ENCODE assay signal across 28 mouse cellular contexts in the genomic region with DNA sequence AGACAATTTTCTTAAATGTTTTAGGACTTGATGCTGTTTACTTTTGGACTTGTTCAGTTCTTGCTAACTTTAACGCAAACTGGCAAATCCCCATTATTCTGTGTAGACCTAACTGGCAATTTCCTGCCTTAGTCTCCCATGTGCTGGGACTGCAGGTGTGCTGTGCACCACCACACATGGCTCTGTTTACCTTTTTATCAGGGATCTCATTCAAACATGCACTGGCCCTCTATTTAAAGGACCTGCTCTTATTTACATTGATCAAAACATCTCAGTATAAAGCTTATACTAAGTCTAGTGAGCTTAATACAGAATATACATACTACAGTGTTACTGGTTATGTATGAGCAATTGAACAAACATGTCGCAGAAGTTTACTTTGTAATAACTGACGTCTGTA.
DNase-seq lines count a peak whose midpoint lies in the region; ATAC-seq and TF ChIP-seq lines count a peak whose summit lies in the region.
"Had no signal": no experiment of that assay in that cellular context is flagged by ENCODE, and none has a peak within 500 bp of the region (broad histone marks: within the 10 kb centered on the region; RNA-seq: fewer than 3 reads in every experiment).

No protein-coding gene starts in this region.

- no peak for TF ChIP-seq POLR2A in lung, adult 2 months (IDR thresholded peaks at IDR 0.05; ENCODE audit: borderline replicate concordance, extremely low read depth, low read depth, low read length)

- no peak for TF ChIP-seq CTCF in lung, embryonic 14.5 days (IDR thresholded peaks at IDR 0.05; ENCODE audit: low read depth)
- no peak for TF ChIP-seq CTCF in lung, adult 2 months (IDR thresholded peaks at IDR 0.05; ENCODE audit: insufficient read depth, low read length)

- no peaks in the 10 kb centered on the region for H3K4me1 ChIP-seq in lung, embryonic 14.5 days (ENCODE audit: insufficient read depth)
- no peaks in the 10 kb centered on the region for H3K4me1 ChIP-seq in lung, adult 2 months (ENCODE audit: control insufficient read depth, insufficient read depth, low read length)
- H3K4me1 ChIP-seq in stomach, embryonic 16.5 days (ENCODE audit: control insufficient read depth, insufficient read depth, low read length) = no peaks in the 10 kb centered on the region
- H3K4me1 ChIP-seq: embryonic facial prominence, embryonic 13.5 days; embryonic facial prominence, embryonic 15.5 days; forebrain, embryonic 10.5 days; forebrain, embryonic 12.5 days had no signal

- no peak overlapping the region for H3K27ac ChIP-seq in lung, embryonic 14.5 days (ENCODE audit: low read depth)
- H3K27ac ChIP-seq in stomach, embryonic 16.5 days (ENCODE audit: low read length) = no peak overlapping the region
- H3K27ac ChIP-seq: embryonic facial prominence, embryonic 13.5 days; embryonic facial prominence, embryonic 15.5 days; forebrain, embryonic 10.5 days; forebrain, embryonic 12.5 days had no signal

- DNase-seq in lung, embryonic 14.5 days = no peak
- DNase-seq in lung, adult 2 months = no peak
- no peak for DNase-seq in gastrocnemius, adult 8-10 months (ENCODE audit: low spot score in 2 of 2)
- no peak for DNase-seq in adrenal gland, postnatal 4 days (ENCODE audit: low spot score in 2 of 2)
- DNase-seq: adrenal gland, adult 8-10 months; adrenal gland, postnatal 14 days; adrenal gland, postnatal 36 days; B cell, adult 2 months; cerebellum, adult 11 months; cerebellum, adult 18-20 months; cerebellum, adult 8-10 months; cerebellum, adult 9-11 months; cerebellum, postnatal 14 days; cerebellum, postnatal 36 days; embryo, embryonic 11 days had no signal

- no peak overlapping the region for H3K4me2 ChIP-seq in lung, embryonic 14.5 days
- no peak overlapping the region for H3K4me2 ChIP-seq in stomach, embryonic 16.5 days (ENCODE audit: low read depth, low read length)
- H3K4me2 ChIP-seq: embryonic facial prominence, embryonic 13.5 days; embryonic facial prominence, embryonic 15.5 days; forebrain, embryonic 12.5 days had no signal

- no peak overlapping the region for H3K4me3 ChIP-seq in lung, embryonic 14.5 days (ENCODE audit: low read depth, low read length)
- H3K4me3 ChIP-seq in lung, adult 2 months (replicated peaks; ENCODE audit: extremely low read depth, low read depth, low read length) = no peak overlapping the region
- H3K4me3 ChIP-seq in stomach, embryonic 16.5 days (replicated peaks; ENCODE audit: low read length) = no peak overlapping the region
- H3K4me3 ChIP-seq: embryonic facial prominence, embryonic 13.5 days; embryonic facial prominence, embryonic 15.5 days; erythroblast, embryonic 14.5 days; forebrain, embryonic 10.5 days; forebrain, embryonic 12.5 days had no signal

- 50% methylated on average over 3 of the region's 3 CpGs for WGBS in lung, embryonic 14.5 days
- WGBS in lung, adult 2 months = 68% methylated on average over 3 of the region's 3 CpGs
- 25% methylated on average over 3 of the region's 3 CpGs for WGBS in stomach, embryonic 16.5 days

- ATAC-seq in lung, embryonic 14.5 days (ENCODE audit: insufficient read depth) = peak; percentile 24
- ATAC-seq in stomach, embryonic 16.5 days (ENCODE audit: insufficient read depth, low FRiP score) = peak; percentile 72; the same call in 1 of the 2 replicates
- ATAC-seq: activated CD4-positive, CD25-positive, alpha-beta regulatory T cell, adult 4 months; CD4-positive, CD25-positive, alpha-beta regulatory T cell, adult 4 months; forebrain, embryonic 14.5 days; forebrain, embryonic 16.5 days; Patski had no signal

- no peak overlapping the region for H3K9ac ChIP-seq in lung, embryonic 14.5 days
- H3K9ac ChIP-seq in stomach, embryonic 16.5 days (ENCODE audit: low read length) = no peak overlapping the region
- H3K9ac ChIP-seq: embryonic facial prominence, embryonic 13.5 days; embryonic facial prominence, embryonic 15.5 days; forebrain, embryonic 12.5 days had no signal

- H3K36me3 ChIP-seq in lung, embryonic 14.5 days (ENCODE audit: insufficient read depth) = no peaks in the 10 kb centered on the region
- no peaks in the 10 kb centered on the region for H3K36me3 ChIP-seq in stomach, embryonic 16.5 days (ENCODE audit: control insufficient read depth, insufficient read depth, low read length)
- H3K36me3 ChIP-seq: embryonic facial prominence, embryonic 13.5 days; embryonic facial prominence, embryonic 15.5 days; forebrain, embryonic 10.5 days; forebrain, embryonic 12.5 days; G1E had no signal

- no peaks in the 10 kb centered on the region for H3K9me3 ChIP-seq in lung, embryonic 14.5 days (ENCODE audit: low read depth, low read length)
- no peaks in the 10 kb centered on the region for H3K9me3 ChIP-seq in stomach, embryonic 16.5 days (replicated peaks; ENCODE audit: control insufficient read depth, low read length)
- H3K9me3 ChIP-seq: embryonic facial prominence, embryonic 13.5 days; embryonic facial prominence, embryonic 15.5 days; forebrain, embryonic 10.5 days; forebrain, embryonic 12.5 days; G1E had no signal

- no peaks in the 10 kb centered on the region for H3K27me3 ChIP-seq in lung, embryonic 14.5 days (ENCODE audit: insufficient read depth, low read length)
- no peaks in the 10 kb centered on the region for H3K27me3 ChIP-seq in stomach, embryonic 16.5 days (ENCODE audit: control insufficient read depth, insufficient read depth, low read length)
- H3K27me3 ChIP-seq: CH12.LX; embryonic facial prominence, embryonic 13.5 days; embryonic facial prominence, embryonic 15.5 days; forebrain, embryonic 12.5 days; Patski had no signal
